Mouse (Mus musculus) liver, adult 2 months (tissue): ENCODE measurements at regions not wholly inside any gene's neighbourhood (a gene's known extent, or its start where the extent isn't known, plus 50 kb on each side); places are given as distances from the start of the nearest gene placed in this dataset.

Source experiments
- DNase-seq: peaks from one replicate; pipeline ENCODE4 v3.0.0-alpha.2; 2011; ENCODE audit warnings: low read depth, low spot score; ENCODE audit errors: extremely low read depth
- H3K27ac ChIP-seq: fragments of 200-500 bp; replicated peaks from 2 replicates; pipeline ENCODE4 v1.5.1; 2012; ENCODE audit warnings: low read depth, mild to moderate bottlenecking, control low read depth, inconsistent platforms, low read length; ENCODE audit not compliant: insufficient read depth
- H3K27me3 ChIP-seq: fragments of 200-500 bp; 2 replicates; pipeline ENCODE4 v1.6.1; 2012; ENCODE audit warnings: mild to moderate bottlenecking, moderate library complexity, low read length, inconsistent platforms; ENCODE audit not compliant: control insufficient read depth, insufficient read depth
- H3K36me3 ChIP-seq: fragments of 200-500 bp; 2 replicates; pipeline ENCODE4 v1.6.1; 2012; ENCODE audit warnings: low read length, inconsistent platforms; ENCODE audit not compliant: control insufficient read depth, insufficient read depth
- H3K4me1 ChIP-seq: fragments of 200-500 bp; 2 replicates; pipeline ENCODE4 v1.6.1; 2011; ENCODE audit warnings: low read length; ENCODE audit not compliant: control insufficient read depth, insufficient read depth
- H3K4me3 ChIP-seq: fragments of 200-500 bp; 2 replicates; pipeline ENCODE4 v1.5.1; 2011; ENCODE audit warnings: low read depth, mild to moderate bottlenecking, control low read depth, low read length, moderate library complexity; ENCODE audit not compliant: insufficient read depth
- H3K79me2 ChIP-seq: fragments of 200-500 bp; 2 replicates; pipeline ENCODE4 v1.6.1; 2012; ENCODE audit warnings: inconsistent platforms, mild to moderate bottlenecking, low read length, moderate library complexity; ENCODE audit not compliant: control insufficient read depth, insufficient read depth
- H3K9ac ChIP-seq: fragments of 200-500 bp; 2 replicates; pipeline ENCODE4 v1.6.1; 2012; ENCODE audit warnings: low read depth, mild to moderate bottlenecking, control low read depth, inconsistent platforms, low read length
- CTCF ChIP-seq: fragments of 200-500 bp; IDR thresholded peaks from 2 replicates; pipeline ENCODE4 v1.5.1; 2011; ENCODE audit warnings: low read depth, low read length, control low read depth
- POLR2A ChIP-seq: fragments of 200-500 bp; IDR thresholded peaks from 2 replicates; pipeline ENCODE4 v1.6.1; 2011; ENCODE audit warnings: low read length, control low read depth; ENCODE audit not compliant: insufficient read depth; ENCODE audit errors: extremely low read depth
- WGBS: fragments of 180-500 bp; shearing (Covaris S2); methylation state at CpG from one replicate; pipeline ENCODE4 v1.1.7; 2018; 5-methylcytosine and 5-hydroxymethylcytosine counted together

DNA sequence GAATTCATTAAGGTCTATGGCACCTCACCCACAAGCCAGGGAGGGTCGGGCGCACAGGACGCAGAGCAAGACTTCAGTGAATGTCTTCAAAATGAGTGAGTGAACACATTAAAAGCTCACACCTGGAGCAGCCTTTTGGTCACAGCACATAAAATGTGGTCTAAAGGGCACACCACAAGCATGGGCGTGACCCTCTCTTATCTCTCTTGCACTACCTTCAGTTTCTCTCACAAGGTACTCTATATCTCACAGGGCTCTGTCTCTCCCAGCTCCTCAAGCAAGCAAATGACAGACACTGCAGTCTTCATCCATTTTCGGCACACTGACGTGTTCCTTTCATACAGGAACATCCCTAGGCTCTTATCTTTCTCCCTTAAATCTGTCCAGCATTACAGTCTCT, 444.0 kb downstream of the Slc16a7 start:
- WGBS = 88% methylated on average over 6 of the region's 6 CpGs
- Histone ChIP-seq H3K36me3 (no peaks in the 10 kb centered on the region), H3K4me3 (no peak overlapping the region), H3K27me3 (no peaks in the 10 kb centered on the region), H3K4me1 (no peaks in the 10 kb centered on the region), H3K79me2 (no peaks in the 10 kb centered on the region), H3K27ac (no peak overlapping the region), H3K9ac (no peak overlapping the region)
- DNase-seq = no peak
- TF ChIP-seq CTCF (no peak), POLR2A (no peak)

DNA sequence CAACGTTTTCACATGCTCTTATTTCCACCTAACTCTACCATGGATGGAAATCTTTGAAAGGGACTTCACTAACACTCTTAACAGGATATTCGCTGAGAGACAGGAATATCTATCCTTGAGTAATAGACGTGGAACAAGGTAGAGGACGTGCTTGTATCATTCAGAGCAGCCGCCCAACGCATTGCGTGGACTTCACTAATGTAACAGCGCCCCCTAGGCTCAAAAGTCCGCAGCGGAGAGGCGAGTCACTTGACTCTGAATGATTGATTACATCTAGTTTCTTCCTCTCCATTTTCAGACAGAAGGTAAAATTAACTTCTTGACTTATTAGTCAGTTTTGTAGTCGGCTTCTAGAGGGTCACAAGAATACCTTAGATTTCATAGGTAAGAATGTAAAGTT, 447.1 kb downstream of the Slc16a7 start:
- Histone ChIP-seq H3K36me3 (no peaks in the 10 kb centered on the region), H3K27me3 (no peaks in the 10 kb centered on the region), H3K9ac (no peak overlapping the region), H3K4me1 (no peaks in the 10 kb centered on the region), H3K79me2 (no peaks in the 10 kb centered on the region), H3K27ac (no peak overlapping the region), H3K4me3 (no peak overlapping the region)
- TF ChIP-seq POLR2A = no peak
- TF ChIP-seq CTCF = peak; percentile 29; the same call in 1 of the 2 replicates
- 53% methylated on average over 12 of the region's 12 CpGs for WGBS
- DNase-seq = no peak

DNA sequence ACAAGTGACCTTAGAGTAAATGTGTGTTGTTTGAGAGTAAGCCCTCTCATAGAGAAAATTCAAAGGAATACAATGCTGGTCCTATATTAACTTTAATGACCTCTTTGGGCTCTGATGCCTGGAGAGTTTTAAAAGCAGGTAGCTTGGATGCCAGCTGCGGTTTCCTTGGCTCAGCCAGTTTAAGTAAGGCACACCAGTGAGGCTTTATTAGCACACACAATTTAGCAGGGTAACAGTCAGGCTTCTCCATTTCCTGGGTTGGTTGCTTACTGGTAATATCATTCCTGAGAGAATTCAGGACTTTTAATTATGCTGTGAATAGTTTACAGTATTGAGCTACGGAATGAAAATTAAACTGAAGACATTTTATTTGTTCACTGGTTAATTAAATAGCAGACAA, 462.0 kb downstream of the Slc16a7 start:
- Histone ChIP-seq H3K36me3 (no peaks in the 10 kb centered on the region), H3K27me3 (no peaks in the 10 kb centered on the region), H3K9ac (no peak overlapping the region), H3K27ac (no peak overlapping the region), H3K79me2 (no peaks in the 10 kb centered on the region), H3K4me3 (no peak overlapping the region), H3K4me1 (no peaks in the 10 kb centered on the region)
- TF ChIP-seq POLR2A (no peak), CTCF (no peak)
- no peak for DNase-seq
- 65% methylated on average over 2 of the region's 2 CpGs for WGBS

DNA sequence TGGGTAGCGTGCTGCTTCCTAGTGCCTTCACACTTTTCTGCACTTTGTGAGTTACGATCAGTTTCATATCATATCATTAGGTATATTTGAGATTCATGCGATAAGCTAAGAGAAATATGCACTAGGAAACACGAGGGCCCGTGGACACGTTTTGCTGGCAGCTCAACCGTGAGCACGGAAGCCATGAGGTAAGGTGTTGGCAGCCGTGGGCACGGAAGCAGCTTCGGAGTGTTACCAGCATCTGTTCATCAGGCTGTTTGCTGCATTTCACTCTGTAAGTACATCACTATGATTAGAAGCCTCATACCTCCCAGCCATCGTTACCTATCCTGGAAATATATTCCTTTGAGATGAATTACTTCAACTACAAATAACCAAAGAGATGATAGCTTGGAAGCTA, 489.2 kb downstream of the Slc16a7 start:
- no peak overlapping the region for H3K27ac ChIP-seq
- H3K9ac ChIP-seq = no peak overlapping the region
- no peaks in the 10 kb centered on the region for H3K27me3 ChIP-seq
- H3K36me3 ChIP-seq = no peaks in the 10 kb centered on the region
- 89% methylated on average over 12 of the region's 12 CpGs for WGBS
- no peaks in the 10 kb centered on the region for H3K4me1 ChIP-seq
- no peaks in the 10 kb centered on the region for H3K79me2 ChIP-seq
- no peak overlapping the region for H3K4me3 ChIP-seq
- no peak for DNase-seq
- TF ChIP-seq POLR2A = no peak
- TF ChIP-seq CTCF = no peak

DNA sequence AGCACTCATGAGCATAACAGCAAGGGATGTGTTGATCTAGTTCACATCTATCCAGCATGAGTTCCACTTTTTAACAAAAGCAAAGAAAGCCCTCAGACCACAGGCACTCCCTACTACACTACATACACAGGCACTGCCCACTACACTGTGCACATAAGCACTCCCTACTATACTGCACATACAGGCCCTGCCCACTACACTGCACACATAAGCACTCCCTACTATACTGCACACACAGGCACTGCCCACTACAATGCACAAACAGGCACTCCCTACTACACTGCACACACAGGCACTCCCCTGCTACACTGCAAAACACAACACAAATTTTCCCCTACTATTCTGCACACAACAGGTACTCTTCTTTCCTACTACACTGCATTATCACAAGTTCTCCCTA, 510.7 kb downstream of the Slc16a7 start:
- TF ChIP-seq POLR2A (no peak), CTCF (no peak)
- Histone ChIP-seq H3K36me3 (no peaks in the 10 kb centered on the region), H3K79me2 (no peaks in the 10 kb centered on the region), H3K27ac (no peak overlapping the region), H3K4me1 (no peaks in the 10 kb centered on the region), H3K9ac (no peak overlapping the region), H3K4me3 (no peak overlapping the region), H3K27me3 (no peaks in the 10 kb centered on the region)
- no peak for DNase-seq

DNA sequence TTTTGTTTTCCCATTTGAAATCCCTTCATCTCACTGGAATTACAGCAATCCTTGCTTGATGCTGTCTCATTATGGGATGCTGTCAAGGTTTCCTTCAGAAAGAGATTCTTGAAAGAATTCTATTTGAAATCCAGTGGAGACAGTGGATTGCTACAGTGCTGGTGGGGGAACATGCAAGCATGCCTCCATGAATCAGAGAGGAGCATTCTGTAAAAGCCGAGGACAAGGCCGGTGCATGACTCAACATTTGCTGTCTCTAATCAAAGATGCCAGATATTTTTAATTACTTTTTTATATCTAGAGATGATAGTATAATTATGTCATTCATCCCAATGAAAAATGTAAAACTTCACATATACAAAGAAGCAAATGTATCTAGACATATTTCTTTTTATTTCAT, 511.6 kb downstream of the Slc16a7 start:
- no peak for TF ChIP-seq POLR2A
- no peak for TF ChIP-seq CTCF
- Histone ChIP-seq H3K4me3 (no peak overlapping the region), H3K27ac (no peak overlapping the region), H3K79me2 (no peaks in the 10 kb centered on the region), H3K27me3 (no peaks in the 10 kb centered on the region), H3K9ac (no peak overlapping the region), H3K4me1 (no peaks in the 10 kb centered on the region), H3K36me3 (no peaks in the 10 kb centered on the region)
- DNase-seq = no peak
- 96% methylated on average over 2 of the region's 2 CpGs for WGBS
